Mouse (Mus musculus) neural tube, embryonic 11.5 days (tissue): ENCODE data around the gene Ece1. TPM values are rescaled to one million over a fixed set of nuclear protein-coding genes. Genes with fewer than 3 reads are reported as not detected.
A peak's percentile ranks its signal among the peaks of the same experiment; 100 is the strongest.

Experiments
- ATAC-seq: fragments of 200-750 bp; cut with Nextera tagmentation; 2 replicates; pipeline ENCODE4 v1.8.0; 2017; ENCODE audit warnings: moderate number of reproducible peaks, mild to moderate bottlenecking, moderate TSS enrichment, moderate library complexity; ENCODE audit not compliant: insufficient read depth, low FRiP score, low TSS enrichment
- DNase-seq: peaks from one replicate; pipeline ENCODE4 v3.0.0-alpha.2; 2015; ENCODE audit warnings: low spot score
- H3K27ac ChIP-seq: fragments of 300-500 bp; sonication (generic); 2 replicates; pipeline ENCODE4 v1.5.1; 2014; ENCODE audit warnings: low read depth, mild to moderate bottlenecking, low read length
- H3K27me3 ChIP-seq: fragments of 300-500 bp; sonication (generic); 2 replicates; pipeline ENCODE4 v1.6.1; 2014; ENCODE audit warnings: mild to moderate bottlenecking, low read length, mixed read lengths; ENCODE audit not compliant: control insufficient read depth, insufficient read depth
- H3K36me3 ChIP-seq: fragments of 300-500 bp; sonication (generic); 2 replicates; pipeline ENCODE4 v1.6.1; 2014; ENCODE audit warnings: mild to moderate bottlenecking, low read length, moderate library complexity, mixed read lengths; ENCODE audit not compliant: control insufficient read depth, insufficient read depth
- H3K4me1 ChIP-seq: fragments of 300-500 bp; sonication (generic); 2 replicates; pipeline ENCODE4 v1.6.1; 2014; ENCODE audit warnings: low read length, mixed read lengths; ENCODE audit not compliant: control insufficient read depth, insufficient read depth
- H3K4me2 ChIP-seq: fragments of 300-500 bp; sonication (generic); 2 replicates; pipeline ENCODE4 v1.6.1; 2014; ENCODE audit warnings: low read depth, mild to moderate bottlenecking, moderate library complexity
- H3K4me3 ChIP-seq: fragments of 300-500 bp; sonication (generic); 2 replicates; pipeline ENCODE4 v1.5.1; 2014; ENCODE audit warnings: low read depth, low read length
- H3K9ac ChIP-seq: fragments of 300-500 bp; sonication (generic); 2 replicates; pipeline ENCODE4 v1.6.1; 2014; ENCODE audit warnings: mild to moderate bottlenecking, low read length
- H3K9me3 ChIP-seq: fragments of 300-500 bp; sonication (generic); 2 replicates; pipeline ENCODE4 v1.6.1; 2016; ENCODE audit warnings: low read length; ENCODE audit not compliant: control insufficient read depth
- WGBS: fragments of 180-500 bp; shearing (Covaris S2); extraction: QIAGEN DNeasy Blood & Tissue Kit; methylation state at CpG from one replicate; pipeline ENCODE4 v1.1.7; 2014; 5-methylcytosine and 5-hydroxymethylcytosine counted together
- polyA plus RNA-seq: library from polyadenylated mRNA; unstranded; fragments of >200 nt; fragmentation: Nextera tagmentation; extraction: Ambion mirVana; gene quantifications from 2 replicates; pipeline ENCODE4 v1.2.1, GENCODE M21; 2014

Ece1 gene
- polyA plus RNA-seq, 1 experiment from 2014 or later = 39.8 TPM

DNA sequence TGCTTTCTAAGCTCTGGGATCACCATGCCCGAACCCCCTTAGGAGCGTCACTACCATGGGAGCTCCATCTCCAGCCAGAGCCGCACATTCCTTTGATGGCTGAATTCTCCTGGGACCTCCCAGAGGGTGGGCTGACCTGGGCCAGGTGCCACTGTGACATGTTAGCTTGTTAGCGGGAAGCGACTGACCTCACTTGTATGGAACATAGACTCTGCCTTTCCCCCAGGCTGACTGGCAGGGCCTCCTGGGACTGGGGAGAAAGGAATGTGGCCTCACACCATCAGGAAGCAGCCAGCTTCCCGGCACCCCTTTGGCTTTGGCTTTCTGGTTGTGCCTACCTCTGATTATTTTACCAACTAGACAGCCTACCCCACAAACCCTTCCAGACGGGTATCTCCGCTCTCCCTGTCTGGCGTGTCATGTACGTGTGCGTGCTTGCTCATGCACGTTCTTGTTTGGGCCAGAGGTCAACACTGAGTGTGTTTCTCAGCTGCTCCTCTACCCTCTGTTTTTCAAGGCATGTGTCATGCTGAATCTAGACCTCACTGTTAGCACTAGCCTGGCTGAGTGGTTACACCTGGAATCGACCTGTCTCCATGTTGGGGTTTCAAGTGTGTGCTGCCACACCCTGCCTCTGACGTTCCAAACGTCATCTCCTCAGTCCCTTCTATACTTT is 67.4 kb downstream of the Ece1 start:
- Histone ChIP-seq H3K27ac (no peak overlapping the region), H3K27me3 (no peaks in the 10 kb centered on the region)
- 78% methylated on average over 15 of the region's 15 CpGs for WGBS

GRCm38 (mm10) chr4:137930500-137931008 is 68.5 kb downstream of the Ece1 start:
- Histone ChIP-seq H3K36me3 (no peaks in the 10 kb centered on the region), H3K27me3 (no peaks in the 10 kb centered on the region), H3K4me1 (peaks cover 19% of the 10 kb centered on the region), H3K4me3 (no peak overlapping the region), H3K27ac (peak overlapping the region; percentile 71; the same call in 1 of the 2 replicates), H3K9ac (no peak overlapping the region), H3K9me3 (no peaks in the 10 kb centered on the region), H3K4me2 (no peak overlapping the region)
- 24% methylated on average over 9 of the region's 9 CpGs for WGBS
- DNase-seq = no peak
- ATAC-seq = no peak

More for the DNA sequence above, 67.4 kb downstream of the Ece1 start:
- Histone ChIP-seq H3K36me3 (no peaks in the 10 kb centered on the region), H3K4me1 (peaks cover 19% of the 10 kb centered on the region), H3K4me3 (no peak overlapping the region), H3K9ac (no peak overlapping the region), H3K9me3 (no peaks in the 10 kb centered on the region), H3K4me2 (no peak overlapping the region)
- DNase-seq (no peak), ATAC-seq (no peak)

DNA sequence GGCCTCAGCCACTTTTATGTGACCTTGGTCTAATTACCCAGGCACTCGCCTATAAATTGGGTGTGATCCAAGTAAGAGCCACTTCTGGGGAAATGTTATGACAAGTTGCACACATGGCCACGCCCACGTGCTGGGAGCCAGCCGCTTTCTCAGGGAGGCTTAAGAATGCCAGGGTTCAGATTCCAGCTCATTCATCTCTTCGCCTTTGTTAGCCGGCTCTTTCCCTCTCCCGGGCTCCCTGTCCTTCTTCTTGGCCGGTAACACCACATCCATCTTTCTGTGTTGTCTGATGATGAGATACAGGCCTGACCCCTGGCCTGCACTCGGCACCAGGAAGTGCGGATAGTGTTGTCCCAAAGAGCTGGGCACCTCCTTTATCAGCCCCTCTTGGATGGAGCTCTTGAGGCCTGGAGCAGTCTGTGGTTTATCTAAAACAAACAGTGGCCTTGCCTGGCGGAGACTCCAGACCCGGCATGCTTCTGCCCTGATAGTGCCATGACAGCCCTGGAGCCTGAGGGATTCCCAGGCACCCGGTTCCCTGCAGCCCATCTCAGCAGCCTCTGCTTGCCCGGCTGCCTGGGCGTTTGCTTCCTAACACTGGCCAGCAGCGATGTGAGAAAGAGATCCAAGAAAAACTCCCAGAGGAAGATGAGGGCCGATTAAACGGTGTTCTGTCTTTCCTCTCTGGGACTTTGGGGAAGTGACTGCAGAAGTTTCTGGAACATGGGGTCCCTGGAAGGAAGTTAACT is 69.1 kb downstream of the Ece1 start:
- Histone ChIP-seq H3K27me3 (no peaks in the 10 kb centered on the region), H3K36me3 (no peaks in the 10 kb centered on the region), H3K4me2 (no peak overlapping the region), H3K4me3 (no peak overlapping the region), H3K27ac (peak overlapping the region; percentile 71), H3K9me3 (no peaks in the 10 kb centered on the region), H3K9ac (peak overlapping the region; percentile 37), H3K4me1 (peaks cover 19% of the 10 kb centered on the region)
- ATAC-seq (0 out of 2 replicates have a peak, but pooled peaks have one; percentile 23), DNase-seq (peak; percentile 77)
- WGBS = 23% methylated on average over 18 of the region's 18 CpGs

- 31% methylated on average over 6 of the region's 6 CpGs for WGBS
- no peak overlapping the region for H3K4me3 ChIP-seq
- H3K27me3 ChIP-seq = no peaks in the 10 kb centered on the region
- no peak overlapping the region; the same call in 1 of the 2 replicates for H3K27ac ChIP-seq
- no peak for DNase-seq
- no peak overlapping the region for H3K9ac ChIP-seq
- peaks cover 19% of the 10 kb centered on the region for H3K4me1 ChIP-seq
- no peak overlapping the region for H3K4me2 ChIP-seq
- no peak; the same call in 1 of the 2 replicates for ATAC-seq
- H3K9me3 ChIP-seq = no peaks in the 10 kb centered on the region
- H3K36me3 ChIP-seq = no peaks in the 10 kb centered on the region
These were observed 70.6 kb downstream of the Ece1 start for GRCm38 (mm10) chr4:137932554-137933178.

DNA sequence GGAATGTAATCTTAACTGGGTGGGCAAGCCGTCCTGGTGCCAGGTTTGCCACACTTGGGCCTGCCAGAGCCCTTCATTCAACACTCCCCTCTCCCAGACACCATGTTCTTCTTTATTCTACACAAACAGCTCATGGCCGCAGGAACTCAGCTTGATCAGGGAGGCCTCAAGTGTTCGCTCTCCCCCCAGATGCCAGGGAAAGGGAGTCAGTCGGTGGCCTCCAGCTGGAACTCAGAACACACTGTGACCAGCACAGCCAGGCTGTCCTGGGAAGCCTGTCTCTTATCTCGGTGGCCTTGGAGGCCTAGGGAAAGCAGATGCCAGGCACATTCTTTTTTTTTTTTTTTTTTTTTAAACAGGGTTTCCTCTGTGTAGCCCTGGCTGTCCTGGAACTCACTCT is 71.3 kb downstream of the Ece1 start:
- WGBS = 70% methylated on average over 5 of the region's 5 CpGs
- ATAC-seq (no peak), DNase-seq (no peak)
- H3K9ac ChIP-seq = no peak overlapping the region
- no peaks in the 10 kb centered on the region for H3K9me3 ChIP-seq
- no peaks in the 10 kb centered on the region for H3K36me3 ChIP-seq
- no peak overlapping the region for H3K4me2 ChIP-seq
- peaks cover 19% of the 10 kb centered on the region for H3K4me1 ChIP-seq
- no peak overlapping the region for H3K4me3 ChIP-seq
- no peaks in the 10 kb centered on the region for H3K27me3 ChIP-seq
- H3K27ac ChIP-seq = no peak overlapping the region

DNA sequence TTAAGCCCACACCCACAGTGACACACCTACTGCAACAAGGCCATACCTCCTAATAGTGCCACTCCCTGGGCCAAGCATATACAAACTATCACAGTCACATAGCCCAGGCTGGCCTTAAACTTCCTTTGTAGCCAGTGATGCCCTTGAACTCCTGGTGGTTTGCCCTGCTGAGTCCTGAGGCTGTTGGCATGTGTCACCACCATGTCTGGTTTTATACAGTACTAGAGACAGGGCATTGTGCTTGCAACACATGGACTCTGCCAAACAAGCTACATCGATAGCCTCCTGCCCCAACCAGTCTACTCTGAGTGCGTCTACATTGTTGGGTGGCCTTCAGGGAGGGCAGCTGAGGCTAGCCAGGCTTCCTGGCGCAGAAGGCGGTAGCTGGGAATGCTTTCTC is 74.1 kb downstream of the Ece1 start:
- Histone ChIP-seq H3K4me3 (no peak overlapping the region), H3K36me3 (no peaks in the 10 kb centered on the region), H3K27ac (no peak overlapping the region), H3K9me3 (no peaks in the 10 kb centered on the region), H3K9ac (no peak overlapping the region), H3K4me2 (no peak overlapping the region), H3K4me1 (peaks cover 12% of the 10 kb centered on the region), H3K27me3 (no peaks in the 10 kb centered on the region)
- ATAC-seq (no peak), DNase-seq (no peak)
- 92% methylated on average over 4 of the region's 4 CpGs for WGBS

DNA sequence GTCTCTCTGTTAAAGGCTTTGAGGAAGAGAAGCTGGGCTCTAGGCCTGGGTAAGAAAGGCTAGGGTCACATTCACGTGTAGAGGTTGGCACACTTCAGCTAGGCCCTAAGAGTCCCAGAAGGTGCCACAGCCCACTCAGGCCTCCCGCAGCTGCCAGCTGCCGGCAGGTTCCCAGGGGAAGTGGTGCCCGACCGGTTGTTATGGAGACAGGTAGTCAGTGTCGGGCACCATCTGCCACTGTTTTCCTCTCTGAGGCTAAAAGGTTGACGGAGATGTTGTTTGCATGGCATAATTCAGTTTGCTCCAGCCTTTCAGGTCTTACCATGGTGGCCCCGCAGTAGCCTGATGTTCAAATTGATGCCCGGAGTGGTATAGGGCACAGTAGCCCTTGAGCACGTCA is 78.0 kb downstream of the Ece1 start:
- no peaks in the 10 kb centered on the region for H3K9me3 ChIP-seq
- H3K4me3 ChIP-seq = no peak overlapping the region
- H3K36me3 ChIP-seq = no peaks in the 10 kb centered on the region
- DNase-seq (no peak), ATAC-seq (no peak)
- no peak overlapping the region for H3K27ac ChIP-seq
- no peak overlapping the region for H3K9ac ChIP-seq
- H3K27me3 ChIP-seq = no peaks in the 10 kb centered on the region
- no peaks in the 10 kb centered on the region for H3K4me1 ChIP-seq
- no peak overlapping the region for H3K4me2 ChIP-seq
- 89% methylated on average over 10 of the region's 10 CpGs for WGBS

- H3K4me2 ChIP-seq = no peak overlapping the region
- H3K9ac ChIP-seq = no peak overlapping the region
- 90% methylated on average over 12 of the region's 12 CpGs for WGBS
- no peaks in the 10 kb centered on the region for H3K27me3 ChIP-seq
- DNase-seq = no peak
- no peak overlapping the region for H3K4me3 ChIP-seq
- H3K4me1 ChIP-seq = no peaks in the 10 kb centered on the region
- no peak for ATAC-seq
- H3K36me3 ChIP-seq = 0 out of 2 replicates have a peak, but pooled peaks cover 2% of the 10 kb centered on the region
- no peak overlapping the region for H3K27ac ChIP-seq
- no peaks in the 10 kb centered on the region for H3K9me3 ChIP-seq
These were observed 79.3 kb downstream of the Ece1 start for GRCm38 (mm10) chr4:137941131-137941844.
